9 mouse cellular contexts compared by ENCODE assay signal in the genomic region with DNA sequence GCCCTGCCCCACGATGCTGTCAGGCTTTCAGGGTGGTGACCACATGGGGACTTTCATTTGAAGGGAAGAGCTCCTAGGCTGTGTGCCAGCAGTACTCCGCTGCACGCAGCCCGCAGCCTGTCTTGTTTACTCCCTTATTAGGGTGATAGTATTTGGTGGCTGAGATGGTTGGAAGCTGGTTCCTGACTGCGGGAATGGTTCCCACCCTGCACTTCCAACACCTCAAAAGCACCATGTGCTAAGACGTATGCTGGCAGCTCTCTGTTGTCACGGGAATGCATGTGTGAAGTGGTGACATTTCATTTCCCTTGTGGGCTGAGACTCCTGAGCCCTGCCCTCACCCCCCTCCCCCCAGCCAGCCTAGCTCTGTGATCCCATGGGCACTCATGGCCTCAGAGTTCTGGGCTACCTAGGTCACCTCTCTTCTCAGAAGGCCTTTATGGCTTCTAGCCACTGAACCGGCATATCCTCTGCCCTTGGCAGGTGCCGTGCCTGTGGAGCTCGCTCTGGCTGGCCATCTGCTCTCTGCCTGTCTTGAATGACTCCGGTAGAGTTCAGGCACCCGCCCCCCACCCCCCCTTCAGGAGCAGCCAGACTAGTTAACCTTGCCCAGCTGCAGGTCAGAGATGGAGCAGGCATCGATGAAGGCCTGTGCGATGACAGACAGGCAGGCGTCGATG. TPM values are rescaled to one million over a fixed set of nuclear protein-coding genes. Genes with fewer than 3 reads are reported as not detected.
A peak's percentile ranks its signal among the peaks of the same experiment; 100 is the strongest.
DNase-seq lines count a peak whose midpoint lies in the region; ATAC-seq and TF ChIP-seq lines count a peak whose summit lies in the region.
"Had no signal": no experiment of that assay in that cellular context is flagged by ENCODE, and none has a peak within 500 bp of the region (broad histone marks: within the 10 kb centered on the region; RNA-seq: fewer than 3 reads in every experiment).

No protein-coding gene starts in this region.

- no peaks in the 10 kb centered on the region for H3K36me3 ChIP-seq in embryonic facial prominence, embryonic 11.5 days (replicated peaks; ENCODE audit: control insufficient read depth, insufficient read depth, low read depth, low read length)
- H3K36me3 ChIP-seq in heart, postnatal 0 days (replicated peaks; ENCODE audit: control insufficient read depth, insufficient read depth, low read length): peaks cover 34% of the 10 kb centered on the region
- no peaks in the 10 kb centered on the region for H3K36me3 ChIP-seq in neural tube, embryonic 12.5 days

- peaks cover 3% of the 10 kb centered on the region; the same call in 1 of the 2 replicates for H3K4me1 ChIP-seq in embryonic facial prominence, embryonic 11.5 days (ENCODE audit: control insufficient read depth, insufficient read depth, low read length)
- H3K4me1 ChIP-seq in heart, postnatal 0 days (ENCODE audit: control insufficient read depth, insufficient read depth): peaks cover 43% of the 10 kb centered on the region
- H3K4me1 ChIP-seq in neural tube, embryonic 12.5 days: peaks cover 16% of the 10 kb centered on the region

- H3K9ac ChIP-seq in embryonic facial prominence, embryonic 11.5 days (replicated peaks; ENCODE audit: low read length): no peak overlapping the region
- no peak overlapping the region for H3K9ac ChIP-seq in heart, postnatal 0 days (replicated peaks; ENCODE audit: low read depth, low read length)
- H3K9ac ChIP-seq in neural tube, embryonic 12.5 days: 0 out of 2 replicates have a peak overlapping the region, but pooled peaks have one; percentile 3

- no peak overlapping the region for H3K4me2 ChIP-seq in embryonic facial prominence, embryonic 11.5 days (ENCODE audit: low read depth, low read length)
- H3K4me2 ChIP-seq in heart, postnatal 0 days (ENCODE audit: low read depth, low read length): no peak overlapping the region
- no peak overlapping the region for H3K4me2 ChIP-seq in neural tube, embryonic 12.5 days (replicated peaks)

- peak; percentile 76 for DNase-seq in retina, postnatal 1 day
- DNase-seq in retina, embryonic 14.5 days (ENCODE audit: low spot score): no peak
- DNase-seq in embryonic facial prominence, embryonic 11.5 days (ENCODE audit: low spot score): peak; percentile 24
- peak; percentile 84 for DNase-seq in heart, postnatal 0 days (ENCODE audit: low spot score)
- peak; percentile 70 to 71 for DNase-seq in kidney, postnatal 36 days
- no peak for DNase-seq in urinary bladder, adult 2 months (ENCODE audit: low spot score)
- no peak for DNase-seq in testis, postnatal 10 days (ENCODE audit: low spot score)

- ATAC-seq in embryonic facial prominence, embryonic 11.5 days (replicated peaks; ENCODE audit: insufficient number of reproducible peaks, low FRiP score, low TSS enrichment, low read depth): 0 out of 2 replicates have a peak, but pooled peaks have one; percentile 5
- ATAC-seq in heart, postnatal 0 days (ENCODE audit: insufficient read depth, low read depth): peak; percentile 61
- peak; percentile 21; the same call in 1 of the 2 replicates for ATAC-seq in neural tube, embryonic 12.5 days (ENCODE audit: low FRiP score, low read depth)

- no peaks in the 10 kb centered on the region for H3K9me3 ChIP-seq in embryonic facial prominence, embryonic 11.5 days (replicated peaks; ENCODE audit: control insufficient read depth, low read length)
- no peaks in the 10 kb centered on the region for H3K9me3 ChIP-seq in heart, postnatal 0 days (replicated peaks; ENCODE audit: control insufficient read depth, low read length)
- H3K9me3 ChIP-seq in neural tube, embryonic 12.5 days: no peaks in the 10 kb centered on the region

- H3K27me3 ChIP-seq in embryonic facial prominence, embryonic 11.5 days (ENCODE audit: control insufficient read depth, insufficient read depth, low read length): no peaks in the 10 kb centered on the region
- no peaks in the 10 kb centered on the region for H3K27me3 ChIP-seq in heart, postnatal 0 days (ENCODE audit: control insufficient read depth, insufficient read depth, low read length)
- H3K27me3 ChIP-seq in neural tube, embryonic 12.5 days (replicated peaks): no peaks in the 10 kb centered on the region

- TF ChIP-seq CTCF in heart, postnatal 0 days (IDR thresholded peaks at IDR 0.05; ENCODE audit: low read depth): no peak; the same call in 1 of the 2 replicates

- TF ChIP-seq EP300 in heart, postnatal 0 days (IDR thresholded peaks at IDR 0.05; ENCODE audit: low read depth): no peak

- H3K4me3 ChIP-seq in embryonic facial prominence, embryonic 11.5 days (ENCODE audit: low read depth, low read length): no peak overlapping the region
- no peak overlapping the region for H3K4me3 ChIP-seq in heart, postnatal 0 days (ENCODE audit: low read depth, low read length)
- H3K4me3 ChIP-seq in neural tube, embryonic 12.5 days: no peak overlapping the region

- H3K27ac ChIP-seq in embryonic facial prominence, embryonic 11.5 days (replicated peaks; ENCODE audit: low read depth, low read length): no peak overlapping the region
- H3K27ac ChIP-seq in heart, postnatal 0 days (ENCODE audit: low read depth): peak overlapping the region; percentile 75
- H3K27ac ChIP-seq in neural tube, embryonic 12.5 days: no peak overlapping the region

- 37% methylated on average over 16 of the region's 16 CpGs for WGBS in embryonic facial prominence, embryonic 11.5 days
- WGBS in heart, postnatal 0 days: 27% methylated on average over 16 of the region's 16 CpGs
- 53% methylated on average over 16 of the region's 16 CpGs for WGBS in neural tube, embryonic 12.5 days

RNA-seq across cellular contexts. Expression of a gene that starts 12.3 kb away (rescaled TPM):
- not detected in 2 replicates for polyA plus RNA-seq in embryonic facial prominence, embryonic 11.5 days (2014; fragmentation: Nextera tagmentation; extraction: Ambion mirVana)
- total RNA-seq in heart, postnatal 0 days (2014; rRNA removed; ENCODE audit: low replicate concordance): not detected in 2 replicates
- polyA plus RNA-seq in heart, postnatal 0 days (2015; fragmentation: Nextera tagmentation; extraction: Ambion mirVana): not detected in 2 replicates
- polyA plus RNA-seq in neural tube, embryonic 12.5 days (2016; fragmentation: Nextera tagmentation; extraction: Ambion mirVana): not detected in 2 replicates
- not detected in 2 replicates for polyA plus RNA-seq in urinary bladder, adult 2 months (2012; rRNA removed)
- total RNA-seq: hematopoietic stem cell, adult 5-6 weeks had no signal

RNA-seq across cellular contexts. Expression of a gene that starts 25.5 kb away (rescaled TPM):
- 0.14 TPM in 1 of 2 replicates, not detected in the other for polyA plus RNA-seq in embryonic facial prominence, embryonic 11.5 days (2014; fragmentation: Nextera tagmentation; extraction: Ambion mirVana)
- total RNA-seq in heart, postnatal 0 days (2014; rRNA removed; ENCODE audit: low replicate concordance): 1.3 TPM in 1 of 2 replicates, not detected in the other
- 0.04 TPM in 1 of 2 replicates, not detected in the other for polyA plus RNA-seq in heart, postnatal 0 days (2015; fragmentation: Nextera tagmentation; extraction: Ambion mirVana)
- 0.69 and 1.1 TPM in 2 replicates for polyA plus RNA-seq in neural tube, embryonic 12.5 days (2016; fragmentation: Nextera tagmentation; extraction: Ambion mirVana)
- 0.44 and 0.66 TPM in 2 replicates for polyA plus RNA-seq in urinary bladder, adult 2 months (2012; rRNA removed)

RNA-seq across cellular contexts. Expression of a gene that starts 37.7 kb away (rescaled TPM):
- polyA plus RNA-seq in embryonic facial prominence, embryonic 11.5 days (2014; fragmentation: Nextera tagmentation; extraction: Ambion mirVana): 19.1 and 20.3 TPM in 2 replicates
- total RNA-seq in heart, postnatal 0 days (2014; rRNA removed; ENCODE audit: low replicate concordance): 82.4 and 166 TPM in 2 replicates
- 28.1 and 37.7 TPM in 2 replicates for polyA plus RNA-seq in heart, postnatal 0 days (2015; fragmentation: Nextera tagmentation; extraction: Ambion mirVana)
- 20.0 and 28.0 TPM in 2 replicates for polyA plus RNA-seq in neural tube, embryonic 12.5 days (2016; fragmentation: Nextera tagmentation; extraction: Ambion mirVana)
- 35.8 and 45.2 TPM in 2 replicates for polyA plus RNA-seq in urinary bladder, adult 2 months (2012; rRNA removed)

Comparison
In these comparisons a context has a peak if more than half of its experiments do, and no peak if none do; other contexts are left out.
1. DNase-seq: peak in retina, postnatal 1 day (single experiment), embryonic facial prominence, embryonic 11.5 days (single experiment), heart, postnatal 0 days (single experiment) and kidney, postnatal 36 days (2 of 2); none in retina, embryonic 14.5 days (single experiment), urinary bladder, adult 2 months (single experiment) and testis, postnatal 10 days (single experiment).
2. ATAC-seq: peak in every context shown above with its lines; median percentile 61 in heart, postnatal 0 days; 21 in neural tube, embryonic 12.5 days; 5 in embryonic facial prominence, embryonic 11.5 days.